Mouse (Mus musculus): ENCODE results near the gene Mrpl54. TPM values are rescaled to one million over a fixed set of nuclear protein-coding genes. Genes with fewer than 3 reads are reported as not detected.
A peak's percentile ranks its signal among the peaks of the same experiment; 100 is the strongest.

Gene Mrpl54
- 67.0 and 72.1 TPM in 2 replicates for polyA plus RNA-seq (2012; rRNA removed)

DNA sequence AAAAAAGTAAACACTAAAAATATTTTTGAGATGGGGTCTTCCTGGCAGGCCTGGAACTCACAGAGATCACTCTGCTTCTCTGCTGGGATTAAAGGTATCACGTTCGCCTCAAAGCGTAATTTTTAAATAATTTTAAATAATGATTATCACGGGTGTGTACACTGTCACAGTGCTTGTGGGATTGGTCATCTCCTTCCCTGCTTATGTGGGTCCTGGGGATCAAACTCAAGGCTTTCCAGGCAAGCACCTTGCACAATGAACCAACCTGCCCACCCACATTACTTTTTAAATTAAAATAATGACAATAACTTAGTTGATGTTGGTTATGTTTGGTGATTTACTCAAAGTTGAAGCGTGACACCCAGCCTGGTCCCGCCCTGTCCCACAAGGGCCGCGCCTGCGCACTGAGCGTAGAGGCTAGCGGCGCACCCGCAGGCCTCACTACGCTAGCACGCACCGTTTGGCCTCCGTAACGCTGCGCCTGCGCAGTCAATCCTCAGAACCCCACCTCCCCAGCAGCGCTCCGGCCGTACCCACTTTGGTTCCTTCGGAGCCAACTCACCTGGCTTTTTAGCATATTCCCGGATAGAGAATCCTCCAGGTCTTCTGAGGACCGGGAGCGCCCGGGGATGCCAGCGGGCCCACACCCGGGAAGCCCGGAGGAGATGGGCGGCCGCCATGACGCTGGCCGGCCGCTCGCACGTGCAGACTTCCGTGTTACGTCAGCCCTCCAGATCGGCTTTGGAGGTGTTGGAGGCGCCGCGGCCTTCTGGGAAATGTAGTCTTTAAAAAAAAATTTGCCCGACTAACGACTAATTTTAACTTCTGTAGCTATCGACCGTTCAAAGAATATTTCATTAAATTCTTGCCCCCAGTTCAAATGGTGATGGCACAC lies at the start of gene Mrpl54, which contains the start of gene Apba3:
Gene Mrpl54, minus strand, starts transcription at position 724 of the 895 bp plus-strand sequence.
Gene Apba3, plus strand, starts transcription at position 750 of the 895 bp plus-strand sequence.
- peak; percentile 97 for DNase-seq (ENCODE audit: low read depth)
- no peak for TF ChIP-seq CTCF (IDR thresholded peaks at IDR 0.05; ENCODE audit: borderline replicate concordance, extremely low read depth, insufficient read depth, insufficient read length)
- TF ChIP-seq POLR2A (IDR thresholded peaks at IDR 0.05; ENCODE audit: borderline replicate concordance, extremely low read depth, insufficient read depth, insufficient read length, poor library complexity, severe bottlenecking), result peak; percentile 66; the same call in 1 of the 2 replicates

DNA sequence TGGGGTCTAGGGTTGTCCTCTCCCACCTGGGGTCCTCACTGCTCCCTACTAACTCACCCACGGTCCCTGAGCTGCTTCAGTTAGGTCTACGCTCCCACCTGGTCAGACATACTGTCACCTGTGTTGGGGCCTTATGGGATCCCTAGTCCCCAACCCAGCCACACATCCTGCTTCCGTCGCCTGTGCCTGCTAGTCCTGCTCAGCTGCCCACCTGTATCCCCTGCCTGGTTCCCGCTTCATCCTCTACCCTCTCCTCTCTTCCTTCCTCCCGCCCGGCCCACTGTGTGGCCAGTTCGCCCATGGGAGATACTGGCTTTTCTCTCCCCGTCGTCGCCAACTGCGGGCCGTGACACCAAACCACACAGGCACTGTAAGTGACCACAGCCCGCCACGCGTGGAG lies 48.9 kb upstream of the Mrpl54 start:
- no peak for DNase-seq (ENCODE audit: low read depth)

DNA sequence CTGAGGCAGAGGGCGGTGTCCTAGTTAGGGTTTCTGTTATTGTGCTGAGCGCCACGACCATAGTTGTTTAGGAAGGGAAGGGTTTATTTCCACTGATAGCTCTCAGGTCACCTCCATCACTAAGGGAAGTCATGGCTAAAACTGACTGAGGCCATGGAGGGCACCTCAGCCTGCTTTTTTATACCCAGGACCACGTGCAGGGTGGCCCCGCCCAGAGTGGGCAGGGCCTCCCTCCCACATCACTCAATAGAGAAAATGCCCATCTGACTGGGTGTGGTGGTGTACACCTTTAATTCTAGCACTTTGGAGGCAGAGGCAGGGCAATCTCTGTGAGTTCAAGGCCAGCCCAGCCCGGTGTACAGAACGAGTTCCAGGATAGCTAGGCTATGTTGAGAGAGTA lies 47.5 kb upstream of the Mrpl54 start:
- no peak for TF ChIP-seq CTCF (IDR thresholded peaks at IDR 0.05; ENCODE audit: borderline replicate concordance, extremely low read depth, insufficient read depth, insufficient read length)
- no peak for TF ChIP-seq POLR2A (IDR thresholded peaks at IDR 0.05; ENCODE audit: borderline replicate concordance, extremely low read depth, insufficient read depth, insufficient read length, poor library complexity, severe bottlenecking)
- DNase-seq (ENCODE audit: low read depth), result no peak

More for the DNA sequence above, 48.9 kb upstream of the Mrpl54 start:
- TF ChIP-seq CTCF (IDR thresholded peaks at IDR 0.05; ENCODE audit: borderline replicate concordance, extremely low read depth, insufficient read depth, insufficient read length), result no peak
- TF ChIP-seq POLR2A (IDR thresholded peaks at IDR 0.05; ENCODE audit: borderline replicate concordance, extremely low read depth, insufficient read depth, insufficient read length, poor library complexity, severe bottlenecking), result no peak

DNA sequence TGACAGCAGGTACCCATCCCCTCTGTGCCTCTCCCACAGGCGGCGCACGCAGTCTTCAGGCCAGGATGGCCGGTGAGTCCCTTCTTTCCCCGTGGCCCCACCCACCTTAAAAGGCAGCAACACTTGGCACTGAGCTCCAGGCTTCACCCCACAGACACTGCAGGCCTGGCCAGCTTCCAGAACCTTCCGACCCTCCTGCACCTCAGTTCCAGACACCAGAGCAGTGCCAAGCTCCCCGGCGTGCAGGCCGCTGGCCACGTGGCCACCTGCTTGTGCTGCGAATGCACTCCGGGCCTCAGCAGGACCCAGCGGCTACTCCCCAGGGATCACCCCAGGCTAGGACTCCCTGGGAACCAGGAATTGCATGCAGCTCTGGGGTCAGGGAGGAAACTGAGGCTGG lies 46.8 kb upstream of the Mrpl54 start:
- no peak for TF ChIP-seq POLR2A (IDR thresholded peaks at IDR 0.05; ENCODE audit: borderline replicate concordance, extremely low read depth, insufficient read depth, insufficient read length, poor library complexity, severe bottlenecking)
- no peak for TF ChIP-seq CTCF (IDR thresholded peaks at IDR 0.05; ENCODE audit: borderline replicate concordance, extremely low read depth, insufficient read depth, insufficient read length)

DNA sequence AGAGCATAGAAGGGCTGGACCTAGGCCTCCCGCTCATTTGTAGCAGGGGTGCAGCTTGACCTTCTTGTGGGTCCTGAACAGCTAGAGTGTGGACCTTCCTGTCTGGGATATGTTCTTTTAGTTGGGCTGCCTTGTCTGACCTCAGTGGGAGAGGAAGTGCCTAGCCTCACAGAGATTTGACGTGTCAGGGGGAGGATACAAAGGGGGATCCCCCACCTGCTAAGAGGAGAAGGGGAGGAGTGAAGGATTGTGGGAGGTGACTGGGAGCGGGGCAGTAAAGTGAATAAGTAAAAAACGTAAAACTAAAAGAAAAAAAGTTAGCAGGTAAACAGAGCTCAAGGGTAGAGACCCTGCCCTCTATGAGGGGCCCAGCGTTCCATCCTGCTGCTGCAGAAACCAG lies 42.8 kb upstream of the Mrpl54 start:
- DNase-seq (ENCODE audit: low read depth), result no peak
- TF ChIP-seq CTCF (IDR thresholded peaks at IDR 0.05; ENCODE audit: borderline replicate concordance, extremely low read depth, insufficient read depth, insufficient read length) (no peak), POLR2A (IDR thresholded peaks at IDR 0.05; ENCODE audit: borderline replicate concordance, extremely low read depth, insufficient read depth, insufficient read length, poor library complexity, severe bottlenecking) (no peak)

More for the DNA sequence above, 46.8 kb upstream of the Mrpl54 start:
- no peak for DNase-seq (ENCODE audit: low read depth)

DNA sequence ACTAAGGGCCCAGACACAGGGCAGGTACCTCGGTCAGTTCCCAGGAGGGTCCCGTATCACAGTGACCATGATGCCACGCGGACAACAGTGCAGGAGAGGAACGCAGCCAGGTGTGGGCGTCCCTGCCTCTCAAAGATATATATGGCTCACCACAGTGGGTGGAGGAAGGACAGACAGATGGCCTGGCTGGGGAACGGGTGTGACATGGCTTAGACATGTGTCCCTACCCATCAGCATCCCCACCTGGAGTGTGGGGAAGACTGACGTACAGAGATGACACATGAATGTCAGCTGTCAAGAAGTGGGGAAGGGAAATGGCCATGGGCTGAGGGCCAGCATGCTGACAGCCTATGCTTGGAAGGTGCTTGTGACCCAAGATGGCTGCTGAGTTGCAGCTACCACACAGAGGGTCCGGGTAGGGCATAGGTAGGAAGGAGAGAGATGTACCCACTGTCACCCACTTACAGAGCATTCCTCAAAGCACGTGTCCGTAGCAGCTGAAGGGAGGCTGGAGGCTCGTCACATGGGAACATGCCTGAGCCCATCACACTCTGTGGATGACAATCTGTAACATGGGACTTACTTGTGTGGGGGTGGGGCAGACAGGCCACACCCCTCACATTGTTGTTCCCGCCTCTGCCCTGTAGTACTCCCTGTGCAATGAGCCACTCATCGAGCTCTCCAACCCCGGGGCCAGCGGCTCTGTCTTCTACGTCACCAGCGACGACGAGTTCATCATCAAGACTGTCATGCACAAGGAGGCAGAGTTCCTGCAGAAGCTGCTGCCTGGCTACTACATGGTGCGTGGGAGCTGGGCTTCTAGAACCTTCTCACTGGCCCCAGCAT lies 40.3 kb upstream of the Mrpl54 start:
- TF ChIP-seq CTCF (IDR thresholded peaks at IDR 0.05; ENCODE audit: borderline replicate concordance, extremely low read depth, insufficient read depth, insufficient read length) (no peak), POLR2A (IDR thresholded peaks at IDR 0.05; ENCODE audit: borderline replicate concordance, extremely low read depth, insufficient read depth, insufficient read length, poor library complexity, severe bottlenecking) (no peak)
- no peak for DNase-seq (ENCODE audit: low read depth)

DNA sequence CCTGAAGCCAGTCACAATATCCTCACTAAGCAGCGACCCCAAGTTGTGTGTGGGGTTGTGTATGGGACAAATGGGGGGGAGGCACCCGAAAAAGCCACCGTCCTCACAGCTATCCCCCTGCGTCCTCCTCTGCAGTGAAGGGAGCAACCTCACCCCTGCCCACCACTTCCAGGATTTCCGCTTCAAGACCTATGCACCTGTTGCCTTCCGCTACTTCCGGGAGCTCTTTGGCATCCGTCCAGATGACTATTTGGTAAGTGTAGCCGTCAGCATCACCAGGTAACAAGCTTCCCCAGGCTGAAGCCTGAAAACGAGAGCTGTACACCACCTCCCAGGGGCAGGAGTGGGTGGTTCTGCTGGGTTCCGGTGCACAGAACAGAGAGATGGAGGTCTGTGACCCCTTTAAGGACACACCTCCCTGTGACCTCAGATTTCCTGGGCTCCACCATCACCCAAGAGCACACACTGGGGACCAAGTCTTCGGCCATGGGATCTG lies 39.5 kb upstream of the Mrpl54 start:
- TF ChIP-seq POLR2A (IDR thresholded peaks at IDR 0.05; ENCODE audit: borderline replicate concordance, extremely low read depth, insufficient read depth, insufficient read length, poor library complexity, severe bottlenecking) (no peak), CTCF (IDR thresholded peaks at IDR 0.05; ENCODE audit: borderline replicate concordance, extremely low read depth, insufficient read depth, insufficient read length) (no peak)
- no peak for DNase-seq (ENCODE audit: low read depth)

DNA sequence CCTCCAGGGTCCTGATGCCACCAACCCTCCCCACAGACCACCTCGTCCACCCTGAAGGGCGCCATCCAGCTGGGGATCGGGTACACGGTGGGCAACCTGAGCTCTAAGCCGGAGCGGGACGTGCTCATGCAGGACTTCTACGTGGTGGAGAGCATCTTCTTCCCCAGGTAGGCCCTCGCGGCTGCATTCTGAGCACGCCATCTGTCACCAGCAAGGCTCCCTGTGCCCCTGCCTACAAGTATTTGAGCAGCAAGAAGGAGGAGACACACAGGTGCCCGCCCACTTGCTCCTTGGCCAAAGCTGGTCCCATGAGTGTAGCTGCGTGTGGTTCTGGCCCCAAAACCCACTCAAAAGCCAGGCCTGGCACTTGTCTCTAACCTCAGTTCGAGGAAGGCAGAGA lies 38.9 kb upstream of the Mrpl54 start:
- TF ChIP-seq POLR2A (IDR thresholded peaks at IDR 0.05; ENCODE audit: borderline replicate concordance, extremely low read depth, insufficient read depth, insufficient read length, poor library complexity, severe bottlenecking), result no peak
- no peak for TF ChIP-seq CTCF (IDR thresholded peaks at IDR 0.05; ENCODE audit: borderline replicate concordance, extremely low read depth, insufficient read depth, insufficient read length)
- no peak for DNase-seq (ENCODE audit: low read depth)

DNA sequence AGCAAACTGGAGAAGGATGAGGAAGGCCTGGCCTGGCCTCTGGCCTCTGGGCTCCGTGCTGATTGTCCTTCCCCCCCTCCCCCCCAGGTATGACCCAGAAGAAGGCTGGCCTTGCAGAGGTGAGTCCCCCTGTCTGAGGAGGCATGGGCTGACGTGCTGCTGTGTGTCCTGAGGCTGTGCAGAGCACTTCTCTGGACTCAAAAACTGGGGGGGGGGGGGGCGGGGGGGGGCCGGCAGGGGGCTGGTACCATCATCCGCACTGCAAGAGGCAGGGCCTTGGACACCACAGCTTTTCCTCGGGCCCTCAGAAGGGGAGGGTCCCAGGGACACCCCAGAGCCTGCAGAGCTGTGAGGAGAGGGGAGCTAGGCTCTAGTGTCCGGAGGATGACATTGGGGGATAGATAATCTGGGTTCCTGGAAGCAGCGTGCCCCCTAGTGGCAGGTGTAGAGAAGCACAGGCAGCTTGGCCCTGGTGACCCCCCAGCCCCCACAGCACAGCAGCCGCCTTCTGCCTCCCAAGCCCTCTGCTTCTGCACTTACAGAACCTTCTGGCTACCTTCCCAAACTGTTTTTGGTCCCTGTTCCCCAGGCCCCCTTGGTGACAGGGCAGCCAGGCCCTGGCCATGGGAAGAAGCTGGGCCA lies 38.0 kb upstream of the Mrpl54 start:
- TF ChIP-seq CTCF (IDR thresholded peaks at IDR 0.05; ENCODE audit: borderline replicate concordance, extremely low read depth, insufficient read depth, insufficient read length), result peak; percentile 74
- TF ChIP-seq POLR2A (IDR thresholded peaks at IDR 0.05; ENCODE audit: borderline replicate concordance, extremely low read depth, insufficient read depth, insufficient read length, poor library complexity, severe bottlenecking), result no peak
- peak; percentile 40 for DNase-seq (ENCODE audit: low read depth)

DNA sequence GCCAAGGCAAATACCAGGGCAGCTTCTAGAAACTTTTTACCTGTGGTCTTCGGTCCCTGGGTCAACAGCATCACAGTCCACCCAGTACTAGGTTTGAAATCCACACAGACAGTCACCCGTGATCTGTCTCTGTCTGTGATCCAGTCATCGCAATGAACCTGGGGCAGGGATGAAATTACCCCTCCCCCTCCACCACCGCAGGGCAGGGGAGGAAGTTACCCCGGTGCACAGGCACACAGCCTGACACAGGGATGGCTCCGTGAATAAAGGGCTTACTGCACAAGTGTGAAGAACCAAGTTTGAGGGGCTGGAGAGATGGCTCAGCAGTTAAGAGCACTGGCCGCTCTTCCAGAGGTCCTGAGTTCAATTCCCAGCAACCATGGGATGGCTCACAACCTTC lies 37.0 kb upstream of the Mrpl54 start:
- TF ChIP-seq POLR2A (IDR thresholded peaks at IDR 0.05; ENCODE audit: borderline replicate concordance, extremely low read depth, insufficient read depth, insufficient read length, poor library complexity, severe bottlenecking), result no peak
- DNase-seq (ENCODE audit: low read depth), result no peak

DNA sequence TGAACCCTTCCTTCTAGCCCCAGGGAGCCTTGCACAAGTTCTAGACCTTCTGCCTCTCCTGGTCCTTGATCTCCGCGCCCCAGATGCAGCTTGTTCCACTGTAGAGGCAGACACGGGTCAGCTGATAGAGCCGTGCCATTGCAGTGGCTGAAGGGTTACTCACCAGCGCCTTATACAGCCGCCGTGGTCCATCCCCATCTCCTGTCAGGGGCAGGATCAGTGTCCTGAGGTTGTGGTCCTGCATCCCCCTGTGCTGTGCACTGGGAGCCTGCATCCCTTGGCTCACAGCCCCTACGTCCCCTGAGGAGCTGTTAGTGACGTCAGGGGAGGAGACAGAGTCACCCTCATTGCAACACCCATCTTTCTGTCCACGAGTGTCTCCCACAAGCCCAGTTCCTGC lies 36.5 kb upstream of the Mrpl54 start:
- no peak for TF ChIP-seq POLR2A (IDR thresholded peaks at IDR 0.05; ENCODE audit: borderline replicate concordance, extremely low read depth, insufficient read depth, insufficient read length, poor library complexity, severe bottlenecking)
- no peak for TF ChIP-seq CTCF (IDR thresholded peaks at IDR 0.05; ENCODE audit: borderline replicate concordance, extremely low read depth, insufficient read depth, insufficient read length)
- no peak for DNase-seq (ENCODE audit: low read depth)
